Mouse (Mus musculus): ENCODE results near the gene Bnip1.

DNA sequence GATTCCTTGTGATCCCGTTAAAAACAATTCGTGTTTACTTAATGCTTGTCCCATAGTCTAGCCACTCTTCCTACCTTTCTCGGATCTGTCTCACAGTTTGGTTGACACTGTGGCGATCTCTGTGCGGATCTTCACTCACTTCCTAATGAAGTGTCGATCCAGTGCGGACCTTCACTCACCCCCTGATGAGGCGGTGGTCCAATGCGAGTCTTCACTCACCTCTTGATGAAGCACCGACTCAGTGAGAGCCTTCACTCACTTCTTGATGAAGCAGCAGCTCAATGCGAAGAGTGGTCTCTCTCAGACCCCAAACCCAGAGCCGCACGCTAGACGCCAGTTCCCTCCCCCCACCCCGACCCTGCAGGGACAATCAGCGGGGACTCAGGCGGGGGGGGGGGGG is 45.3 kb downstream of the Bnip1 start:
- TF ChIP-seq CTCF (IDR thresholded peaks at IDR 0.05) (no peak), EP300 (IDR thresholded peaks at IDR 0.05; ENCODE audit: insufficient read depth, low read depth, low read length) (no peak)
